Mouse (Mus musculus) adrenal gland, postnatal 10 days (tissue): Measurements from ENCODE around the gene Tial1. TPM values are rescaled to one million over a fixed set of nuclear protein-coding genes. Genes with fewer than 3 reads are reported as not detected.

Source experiments
- DNase-seq: peaks from one replicate; pipeline ENCODE4 v3.0.0; 2021; ENCODE audit warnings: mixed read lengths
- microRNA-seq: library from miRNA; unstranded; fragments of <30 nt; microRNA quantifications from one replicate; pipeline ENCODE4 v1.2.0, GENCODE M21; 2021
- total RNA-seq, 2 experiments: library from RNA; stranded (reverse); gene quantifications; 2 replicates each; pipeline ENCODE4 v1.2.3; 2021

Tial1 gene
- total RNA-seq, 2 experiments from 2014 or later, result 77.5 to 92.0 TPM

DNA sequence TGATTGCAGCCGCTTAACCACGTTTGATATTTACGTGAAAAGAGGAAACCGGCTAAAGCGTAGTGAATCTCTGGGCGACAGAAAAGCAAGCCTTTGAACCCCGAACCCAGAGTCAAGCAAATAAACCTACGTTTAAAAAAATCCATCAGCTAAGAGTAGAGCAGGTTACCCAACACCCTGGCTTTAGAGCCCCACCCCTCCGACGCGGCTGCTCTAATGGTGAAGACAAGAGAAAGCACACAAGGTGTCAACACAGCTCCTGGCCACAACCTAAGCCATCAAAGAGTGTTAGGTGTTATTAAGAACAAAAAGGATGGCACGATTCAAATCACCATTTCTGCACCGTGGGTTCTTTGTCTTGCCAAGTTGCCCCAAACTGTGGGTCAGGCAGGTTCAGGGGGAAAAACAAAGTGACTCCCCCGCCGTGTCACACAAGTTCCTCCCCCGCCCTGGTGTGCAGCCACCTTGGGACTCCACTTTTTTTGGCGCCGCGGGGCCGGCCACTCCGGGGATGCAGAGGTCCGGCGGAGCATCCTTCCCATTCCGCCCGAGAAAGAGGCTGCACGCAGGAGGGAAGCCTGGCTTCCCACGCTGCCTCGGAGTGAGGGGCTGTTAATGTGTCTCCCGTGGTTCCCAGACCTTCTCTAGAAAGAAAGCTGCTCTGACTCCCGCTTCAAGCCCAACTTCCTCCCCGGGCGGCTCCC is 44.1 kb downstream of the Tial1 start:
- DNase-seq, result no peak

DNA sequence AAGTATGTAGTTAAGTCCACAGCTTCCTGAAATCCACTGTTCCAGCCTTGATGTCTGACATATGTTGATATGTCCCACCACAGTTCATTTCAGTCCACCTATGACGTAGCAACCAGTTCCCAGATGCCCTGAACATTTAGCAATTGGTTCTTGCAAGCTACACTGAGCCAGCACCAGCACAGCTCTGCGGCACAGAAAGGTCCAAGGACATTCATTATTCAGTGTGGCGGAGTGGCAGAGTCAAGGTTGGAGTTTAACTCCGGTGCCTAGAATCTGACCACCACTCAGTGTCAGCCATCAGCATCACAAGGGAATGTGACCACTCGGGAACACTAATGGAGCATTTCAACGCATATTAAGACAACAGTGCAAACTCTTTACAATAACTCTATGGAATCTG is 44.9 kb downstream of the Tial1 start:
- DNase-seq, result no peak

DNA sequence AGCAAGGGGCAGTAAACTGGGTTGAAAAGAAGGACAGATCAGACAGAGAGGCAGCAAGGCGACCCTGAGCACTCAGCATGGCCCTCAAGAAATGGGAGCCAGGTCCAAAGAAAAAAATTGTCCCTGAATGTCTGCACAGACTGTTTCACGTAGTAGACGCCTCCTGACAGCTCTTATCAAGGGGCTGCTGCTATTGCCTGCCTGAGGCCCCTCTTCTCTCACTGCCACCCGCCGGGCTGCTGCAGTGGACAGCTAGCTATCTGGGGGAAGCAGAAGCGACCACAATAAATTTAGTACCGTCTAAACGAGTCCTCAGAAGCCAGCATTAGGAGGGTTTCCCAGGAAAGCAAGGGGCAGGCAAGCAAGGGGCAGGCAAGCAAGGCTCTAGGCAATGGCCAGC is 47.1 kb downstream of the Tial1 start:
- DNase-seq, result no peak

DNA sequence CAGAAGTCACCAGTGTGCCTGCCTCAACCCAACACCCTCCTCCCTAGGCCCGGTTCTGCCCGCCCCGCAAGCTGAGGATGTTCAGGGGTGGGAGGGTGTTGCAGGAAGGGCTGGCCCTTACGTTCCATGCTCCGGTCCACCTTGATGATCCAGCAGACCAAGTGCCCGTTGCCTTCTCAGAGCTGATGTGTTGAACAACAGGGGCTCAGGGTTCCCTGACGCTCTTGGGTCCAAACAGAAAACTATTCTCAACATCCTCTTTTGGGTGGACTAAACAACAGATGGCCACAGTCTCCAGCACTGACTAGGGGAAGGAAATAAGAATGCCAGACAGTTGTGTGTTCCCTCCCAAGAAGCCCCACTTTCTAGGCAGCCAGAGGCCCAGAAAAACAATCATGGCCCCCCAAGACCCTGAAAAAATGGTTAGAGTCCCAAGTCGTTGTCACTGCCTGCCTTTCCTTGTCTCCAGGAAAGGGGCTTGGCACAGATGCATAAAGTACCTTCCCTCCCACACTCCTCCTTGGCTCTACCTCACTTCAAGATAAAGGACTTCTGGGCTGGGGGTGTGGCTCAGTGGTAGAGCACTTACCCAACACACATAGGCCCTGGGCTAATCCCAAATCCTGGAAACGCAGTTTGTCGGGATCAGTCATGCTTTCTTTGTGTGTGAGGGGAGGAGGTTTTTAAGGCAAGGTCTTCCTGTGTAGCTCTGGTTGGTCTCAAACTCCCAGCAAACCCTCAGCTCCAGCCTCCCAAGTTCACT is 49.3 kb downstream of the Tial1 start:
- no peak for DNase-seq

DNA sequence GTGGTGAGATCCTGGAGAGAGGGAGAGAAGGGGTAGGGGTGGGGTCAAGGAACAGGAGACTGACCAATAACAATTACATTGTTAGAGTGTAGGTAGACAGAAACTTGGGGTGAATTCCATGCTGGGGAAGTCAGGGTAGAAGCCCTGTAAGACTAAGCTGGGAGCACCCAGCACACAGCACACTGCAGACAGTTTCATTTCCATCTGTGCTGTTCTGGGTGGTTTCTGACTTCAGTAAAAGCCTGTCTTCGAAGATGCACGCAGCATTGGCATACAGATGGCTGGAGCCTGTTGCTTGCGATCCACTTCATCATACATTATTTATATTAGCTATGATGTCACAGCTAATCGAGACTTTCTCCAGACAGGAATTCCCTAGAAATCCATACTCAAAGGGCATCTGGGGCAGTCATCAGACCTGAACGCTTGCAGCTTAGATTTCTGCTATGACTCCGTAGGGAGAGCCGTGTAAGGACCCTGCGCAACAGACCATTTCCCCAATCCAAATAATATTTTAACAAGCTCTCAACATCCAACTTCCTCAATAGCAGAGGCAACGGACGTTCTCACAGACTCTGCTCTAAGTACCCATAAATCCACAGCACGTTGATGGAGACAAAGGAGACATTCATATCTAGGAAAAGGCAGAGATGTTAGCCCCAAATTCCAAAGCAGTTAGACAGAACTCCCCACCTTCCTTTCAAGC is 50.7 kb downstream of the Tial1 start:
- DNase-seq, result no peak

DNA sequence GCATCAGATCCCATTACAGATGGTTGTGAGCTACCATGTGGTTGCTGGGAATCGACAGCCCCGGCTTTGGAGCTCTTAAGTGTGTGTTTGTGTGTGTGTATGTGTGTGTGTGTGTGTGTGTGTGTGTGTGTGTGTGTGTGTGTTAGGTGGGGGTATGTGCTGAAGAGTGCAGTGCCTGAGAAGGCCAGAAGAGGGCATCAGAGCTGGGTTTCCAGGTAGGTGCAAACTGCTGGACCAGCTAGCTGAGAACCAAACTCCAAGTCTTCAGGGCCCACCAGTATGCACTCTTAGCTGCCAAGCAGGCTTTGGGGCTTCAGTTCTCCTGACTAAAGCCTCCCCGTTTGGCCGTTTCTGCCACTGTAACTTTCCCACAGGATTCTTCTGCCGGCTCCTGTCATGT is 53.3 kb downstream of the Tial1 start:
- DNase-seq, result no peak

DNA sequence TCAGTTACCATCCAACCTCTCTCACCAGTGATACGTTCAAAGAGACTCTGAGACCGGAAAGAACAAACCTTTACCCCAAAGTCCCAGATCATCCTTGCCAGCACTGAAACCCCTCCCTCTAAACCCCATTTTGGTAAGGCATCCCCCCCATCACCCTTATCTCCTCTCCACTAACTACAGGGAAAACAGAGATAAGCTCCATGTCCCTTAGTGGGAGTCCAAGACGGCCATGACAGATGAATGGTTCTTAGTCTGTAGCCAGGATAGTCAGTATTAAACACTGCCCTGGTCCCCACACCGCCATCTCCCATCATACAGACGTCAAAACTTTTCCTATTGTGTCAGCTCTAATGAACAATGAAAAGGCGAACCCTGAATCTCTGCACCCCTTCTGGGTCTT is 57.5 kb downstream of the Tial1 start:
- DNase-seq, result no peak

DNA sequence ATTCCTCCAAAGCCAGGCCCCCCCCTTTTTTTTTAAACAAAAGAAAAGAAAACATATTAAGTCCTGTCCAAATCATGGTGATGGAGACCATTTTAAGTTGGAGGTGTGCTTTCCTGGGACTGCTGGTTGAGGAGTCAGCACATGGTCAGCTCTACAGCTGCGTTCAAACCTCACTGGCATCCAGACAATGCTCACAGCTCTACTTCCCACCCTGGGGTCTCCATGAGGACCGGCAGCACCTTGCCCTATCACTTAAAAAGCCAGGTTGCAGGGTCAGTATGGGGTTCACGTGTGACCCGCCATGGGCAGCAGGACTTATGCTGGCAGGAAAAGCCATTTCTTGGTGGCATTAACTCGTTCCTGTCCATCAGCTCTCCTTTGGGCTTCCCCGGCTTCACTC is 57.9 kb downstream of the Tial1 start:
- DNase-seq, result no peak

DNA sequence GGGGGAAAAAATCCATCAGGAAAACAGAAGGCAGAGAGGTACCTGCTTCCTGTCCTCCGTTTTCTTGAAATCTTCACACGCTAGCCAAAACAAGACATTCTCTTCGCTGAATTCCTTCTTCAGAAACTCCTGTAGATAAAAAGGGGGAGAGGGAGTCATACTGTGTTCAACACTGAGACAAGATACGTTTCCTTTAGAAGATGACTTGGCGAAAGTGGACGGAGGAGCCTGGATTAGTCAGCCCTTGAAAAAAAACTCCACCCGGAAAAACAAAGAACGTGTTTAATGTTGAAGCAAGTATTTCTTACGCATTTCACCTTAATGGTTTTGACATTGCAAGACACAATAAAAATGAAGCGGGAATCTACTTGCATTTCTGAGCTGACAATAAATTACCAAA is 58.4 kb downstream of the Tial1 start:
- DNase-seq, result no peak

DNA sequence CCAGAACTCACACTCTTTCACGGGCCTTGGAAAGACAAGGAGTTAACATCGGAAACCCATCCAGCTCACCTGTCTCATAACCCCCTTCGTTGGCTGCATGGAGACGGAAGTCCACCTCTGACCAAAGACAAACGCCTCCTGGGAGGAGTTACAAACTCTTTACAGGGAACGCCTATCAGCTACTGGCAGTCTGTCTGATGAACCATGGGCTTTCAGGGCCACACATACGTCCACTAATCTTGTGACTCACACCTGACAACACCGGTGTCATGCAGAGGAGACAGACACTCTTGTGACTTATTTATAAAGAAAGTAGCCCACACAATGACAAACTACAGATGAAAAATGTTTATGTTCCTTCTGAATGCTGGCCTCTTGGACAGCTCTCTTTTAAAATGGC is 58.9 kb downstream of the Tial1 start:
- DNase-seq, result no peak

DNA sequence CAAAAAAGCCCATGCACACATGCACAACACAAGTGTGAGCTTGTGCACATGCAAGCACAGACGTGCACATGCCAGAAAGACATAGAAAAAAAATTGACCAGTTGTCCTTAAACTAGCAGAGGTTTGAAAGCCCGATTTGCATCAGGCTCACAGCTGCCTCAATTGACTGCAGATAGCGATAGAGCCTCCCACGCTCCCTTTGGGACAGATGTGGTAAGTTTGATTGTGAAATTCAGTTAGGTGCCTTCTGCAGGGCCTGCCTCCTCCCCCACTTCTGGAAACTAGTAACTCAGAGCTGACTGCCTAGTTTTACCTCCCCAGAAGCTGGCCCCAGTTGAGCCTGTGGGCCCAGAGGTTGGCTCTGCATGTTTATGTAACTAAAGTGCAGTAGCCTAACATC is 62.9 kb downstream of the Tial1 start:
- DNase-seq, result peak; percentile 40

DNA sequence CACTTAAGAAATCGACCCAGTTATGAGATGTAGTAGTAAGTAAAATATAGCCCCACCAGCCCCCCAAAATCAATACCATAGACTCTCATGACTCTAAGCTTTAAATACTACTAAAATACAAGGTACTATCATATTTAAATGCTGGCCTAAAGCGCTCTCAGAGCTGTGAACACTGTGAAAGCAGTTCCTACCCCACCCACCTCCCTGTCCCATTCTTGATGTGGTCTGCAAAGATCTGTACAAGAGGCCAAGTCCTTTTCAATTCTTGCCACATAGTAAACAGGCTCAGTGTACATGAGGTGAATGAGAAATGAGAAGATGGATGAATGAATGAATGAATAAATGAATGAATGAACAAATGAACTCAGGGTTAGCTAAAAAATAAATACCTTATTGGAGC is 64.5 kb downstream of the Tial1 start:
- DNase-seq, result no peak

DNA sequence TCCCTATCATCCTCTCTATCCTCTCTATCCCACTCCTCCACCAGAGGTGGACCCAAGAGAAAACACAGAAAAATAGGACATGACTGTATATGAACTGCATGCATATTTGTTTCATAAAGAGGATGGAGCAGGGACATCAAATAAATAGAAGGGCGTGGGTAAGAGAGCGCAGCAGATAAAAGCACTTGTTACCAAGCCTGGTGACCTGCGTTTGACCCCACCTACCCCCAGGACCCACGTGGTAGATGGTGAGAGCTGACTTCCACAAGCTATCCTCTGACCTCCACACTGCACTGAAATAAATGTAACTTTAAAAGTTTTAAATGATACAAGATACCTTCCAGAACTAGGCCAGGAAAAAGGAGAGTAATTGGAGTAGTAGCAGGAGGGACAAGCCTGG is 67.8 kb downstream of the Tial1 start:
- DNase-seq, result no peak

DNA sequence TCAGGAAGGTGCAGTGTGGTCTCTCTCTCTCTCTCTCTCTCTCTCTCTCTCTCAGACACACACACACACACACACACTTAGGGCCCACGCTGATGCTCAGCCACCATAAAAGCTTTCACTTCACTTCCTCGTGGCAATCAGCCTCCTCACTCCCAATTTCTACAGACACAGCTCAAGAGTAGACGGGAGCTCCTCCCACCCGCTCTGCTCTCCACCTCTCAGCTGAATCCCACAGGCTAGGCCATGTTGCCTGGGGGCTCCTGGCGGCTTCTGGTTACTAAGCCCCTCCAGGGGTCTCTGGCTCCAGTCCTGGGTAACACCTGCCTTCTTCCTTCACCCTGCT is 68.6 kb downstream of the Tial1 start:
- DNase-seq, result no peak

DNA sequence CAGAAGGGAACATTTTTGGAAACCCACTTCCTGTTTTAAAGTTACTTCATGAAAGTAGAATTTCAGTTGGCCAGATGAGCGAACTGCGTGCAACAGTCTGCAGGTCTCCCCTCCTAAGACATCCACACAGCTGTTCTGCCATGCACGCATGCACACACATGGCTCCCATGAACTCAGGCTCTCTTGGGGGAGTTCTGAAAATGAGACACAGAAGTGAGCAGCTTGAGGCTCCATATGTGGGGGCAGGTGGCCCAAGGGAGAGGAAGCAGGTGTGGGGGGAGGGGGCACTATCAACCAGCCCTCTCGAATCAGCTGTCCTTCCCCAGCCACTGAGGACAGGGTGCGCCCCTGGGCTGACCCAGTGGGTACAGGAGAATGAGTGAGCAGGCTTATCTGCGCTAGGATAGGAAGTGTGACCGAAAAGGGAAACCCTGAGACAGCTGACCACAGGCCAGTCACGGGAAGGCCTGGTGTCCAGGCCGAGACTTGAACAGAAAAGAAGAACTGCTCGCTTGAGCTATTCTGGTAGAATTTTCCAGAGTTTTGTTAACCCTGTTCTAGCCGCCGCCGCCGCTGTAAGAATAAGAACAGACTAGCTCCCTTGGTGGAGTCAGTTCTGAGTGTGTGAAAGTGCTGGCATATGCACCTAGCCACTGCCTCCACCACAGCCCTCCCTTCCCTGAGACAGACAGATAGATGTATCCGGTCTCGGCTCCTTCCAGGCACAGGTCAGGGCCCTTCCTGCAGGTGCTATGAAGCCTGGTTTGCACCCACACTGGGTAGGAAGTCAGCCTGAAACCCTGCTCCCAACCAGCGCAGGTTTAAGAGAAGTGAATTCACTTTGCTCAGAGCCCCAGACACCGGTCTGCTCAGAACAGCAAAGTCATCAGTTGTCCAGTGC is 69.2 kb downstream of the Tial1 start:
- peak; percentile 20 for DNase-seq

DNA sequence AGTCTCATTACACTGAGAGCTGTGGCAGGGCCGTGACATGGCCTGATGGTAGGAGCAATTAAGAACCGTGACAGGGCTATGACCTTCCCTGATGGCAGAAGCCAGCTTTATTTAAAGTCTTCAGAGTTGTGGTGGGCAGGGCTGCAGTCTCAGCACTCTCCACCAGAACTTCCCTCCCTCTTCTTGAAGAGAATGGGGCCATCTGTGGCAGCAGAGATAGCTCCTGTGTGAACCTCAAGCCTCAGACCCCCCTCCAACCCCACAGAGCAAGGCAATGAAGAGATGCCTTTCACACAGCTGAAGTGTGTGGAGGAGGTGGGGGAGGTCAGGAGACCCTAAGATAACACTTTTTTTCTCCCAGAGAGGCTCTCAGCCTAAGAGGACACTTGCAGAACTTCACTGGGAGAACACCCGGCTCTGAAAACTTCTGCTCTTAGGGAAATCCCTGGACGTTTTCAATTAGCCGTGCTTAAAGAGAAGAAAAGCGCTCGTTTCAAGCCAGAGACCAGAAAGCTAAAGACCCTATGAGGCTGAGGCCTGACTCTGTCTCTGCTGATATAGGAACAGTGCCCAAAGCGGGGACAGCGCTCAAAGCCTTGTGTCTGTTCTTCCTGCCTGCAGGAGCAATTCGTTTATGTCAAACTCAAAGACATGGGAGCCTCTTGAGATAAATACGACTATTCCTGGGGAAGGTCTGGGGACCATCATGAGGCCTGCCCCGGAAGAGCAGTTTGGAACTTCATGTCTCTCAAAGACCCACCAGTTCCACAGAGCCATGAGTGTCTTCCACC is 70.1 kb downstream of the Tial1 start:
- DNase-seq, result no peak

Small RNA genes within 50 kb of the gene (microRNA-seq; reads per million reads assigned to microRNA genes)
- not detected for gene Gm24365

Other genes starting within 250 kb of the Tial1 start
- gene Armc5, start 224.4 kb downstream of the Tial1 start, total RNA-seq, result 10 to 100 TPM; 17.0 to 18.8 TPM
- 1 to 10 TPM; 6.5 to 6.6 TPM for gene 9130023H24Rik, start 223.7 kb downstream of the Tial1 start, total RNA-seq
- gene Tgfb1i1, start 214.9 kb downstream of the Tial1 start, total RNA-seq, result 10 to 100 TPM; 28.6 to 32.5 TPM
- under 1 TPM in 1 of 2 experiments, not detected in 1; 0.27 TPM for gene Slc5a2, start 196.1 kb downstream of the Tial1 start, total RNA-seq
- gene BC017158, start 163.5 kb downstream of the Tial1 start, total RNA-seq, result 10 to 100 TPM; 24.6 to 29.3 TPM
- gene Rgs10, start 43.0 kb downstream of the Tial1 start, total RNA-seq, result 10 to 100 TPM; 13.4 to 14.2 TPM
- 100 to 1,000 TPM in 1 of 2 experiments, 10 to 100 TPM in 1; 77.1 to 125 TPM for gene Bag3, start 61.9 kb upstream of the Tial1 start, total RNA-seq
- 10 to 100 TPM; 19.7 to 28.0 TPM for gene Inpp5f, start 149.6 kb upstream of the Tial1 start, total RNA-seq